Mouse (Mus musculus) cortical plate, adult 2 months (tissue): Measurements from ENCODE around the gene Homer2.

Experiments
- CTCF ChIP-seq: fragments of 200-500 bp; IDR thresholded peaks from 2 replicates; pipeline ENCODE4 v1.5.1; 2011; ENCODE audit warnings: mild to moderate bottlenecking, control low read depth, low read length; ENCODE audit not compliant: insufficient read depth; ENCODE audit errors: extremely low read depth
- POLR2A ChIP-seq: fragments of 200-500 bp; IDR thresholded peaks from 2 replicates; pipeline ENCODE4 v1.6.1; 2011; ENCODE audit warnings: mild to moderate bottlenecking, low read length, control low read depth; ENCODE audit not compliant: insufficient read depth; ENCODE audit errors: extremely low read depth

GRCm38 (mm10) chr7:81573821-81574220, 133.5 kb downstream of the Homer2 start:
- no peak for TF ChIP-seq CTCF
- TF ChIP-seq POLR2A = no peak
